Mouse (Mus musculus) frontal cortex, adult 2 months (tissue): Measurements from ENCODE around the gene Speer3. TPM values are rescaled to one million over a fixed set of nuclear protein-coding genes. Genes with fewer than 3 reads are reported as not detected.
"Not testable (repeated sequence)": the region's sequence is repeated elsewhere in the genome, so short reads cannot be mapped to it uniquely, and the experiment has no call there.

ENCODE experiments used
- DNase-seq, 2 experiments: peaks; one replicate each; pipeline ENCODE4 v3.0.0; 2022; ENCODE audit warnings: low spot score in 1 of 2; ENCODE audit errors: extremely low spot score in 1 of 2
- polyA plus RNA-seq: library from polyadenylated mRNA; depleted of rRNA; stranded (reverse); fragments of >200 nt; gene quantifications from 2 replicates; pipeline ENCODE4 v1.2.3, GENCODE M21; 2012; rRNA removed

Gene Speer3
- not detected in 2 replicates for polyA plus RNA-seq

GRCm38 (mm10) chr5:13791319-13791718 lies at the start of gene Speer3:
Speer3 (plus strand) TSS chr5:13791619.
- no peak for DNase-seq

- not testable (repeated sequence) for DNase-seq
Measured at GRCm38 (mm10) chr5:13810496-13810895, 19.1 kb downstream of the Speer3 start.

GRCm38 (mm10) chr5:13825108-13825507 lies 33.7 kb downstream of the Speer3 start:
- DNase-seq, result no peak

- no peak for DNase-seq
Measured at GRCm38 (mm10) chr5:13826708-13827107, 35.3 kb downstream of the Speer3 start.

- DNase-seq, result no peak
Measured at GRCm38 (mm10) chr5:13844317-13844716, 52.9 kb downstream of the Speer3 start.

Other genes starting within 250 kb of the Speer3 start
- 8.3 and 8.7 TPM in 2 replicates for gene Sema3e, start 233.7 kb downstream of the Speer3 start, polyA plus RNA-seq